Mouse (Mus musculus) heart, embryonic 11.5 days (tissue): ENCODE measurements around the gene Slc1a2. TPM values are rescaled to one million over a fixed set of nuclear protein-coding genes. Genes with fewer than 3 reads are reported as not detected.

Experiments used
- ATAC-seq: fragments of 200-750 bp; cut with Nextera tagmentation; replicated peaks from 2 replicates; pipeline ENCODE4 v1.8.0; 2017; ENCODE audit warnings: moderate library complexity; ENCODE audit not compliant: insufficient number of reproducible peaks, low FRiP score, low TSS enrichment
- H3K27ac ChIP-seq: fragments of 300-500 bp; sonication (generic); 2 replicates; pipeline ENCODE4 v1.5.1; 2014; ENCODE audit warnings: mild to moderate bottlenecking, low read depth, low read length
- H3K27me3 ChIP-seq: fragments of 300-500 bp; sonication (generic); 2 replicates; pipeline ENCODE4 v1.6.1; 2014; ENCODE audit warnings: mild to moderate bottlenecking, low read length, mixed read lengths; ENCODE audit not compliant: control insufficient read depth, insufficient read depth
- H3K36me3 ChIP-seq: fragments of 300-500 bp; sonication (generic); 2 replicates; pipeline ENCODE4 v1.6.1; 2014; ENCODE audit warnings: mild to moderate bottlenecking, low read length, moderate library complexity, mixed read lengths; ENCODE audit not compliant: control insufficient read depth, insufficient read depth
- H3K4me1 ChIP-seq: fragments of 300-500 bp; sonication (generic); 2 replicates; pipeline ENCODE4 v1.6.1; 2014; ENCODE audit warnings: low read length; ENCODE audit not compliant: control insufficient read depth, insufficient read depth
- H3K4me2 ChIP-seq: fragments of 300-500 bp; sonication (generic); 2 replicates; pipeline ENCODE4 v1.6.1; 2014; ENCODE audit warnings: mild to moderate bottlenecking, moderate library complexity
- H3K4me3 ChIP-seq: fragments of 300-500 bp; sonication (generic); 2 replicates; pipeline ENCODE4 v1.5.1; 2014; ENCODE audit warnings: low read depth, low read length
- H3K9ac ChIP-seq: fragments of 300-500 bp; sonication (generic); 2 replicates; pipeline ENCODE4 v1.6.1; 2014; ENCODE audit warnings: mild to moderate bottlenecking, low read depth, low read length, moderate library complexity
- H3K9me3 ChIP-seq: fragments of 300-500 bp; sonication (generic); replicated peaks from 2 replicates; pipeline ENCODE4 v1.6.1; 2016; ENCODE audit warnings: low read length; ENCODE audit not compliant: control insufficient read depth
- WGBS: fragments of 180-500 bp; shearing (Covaris S2); extraction: QIAGEN DNeasy Blood & Tissue Kit; methylation state at CpG from one replicate; pipeline ENCODE4 v1.1.7; 2014; ENCODE audit not compliant: insufficient replicate concordance; 5-methylcytosine and 5-hydroxymethylcytosine counted together
- polyA plus RNA-seq: library from polyadenylated mRNA; unstranded; fragments of >200 nt; fragmentation: Nextera tagmentation; extraction: Ambion mirVana; gene quantifications from 2 replicates; pipeline ENCODE4 v1.2.1, GENCODE M21; 2014

Gene Slc1a2
- polyA plus RNA-seq, 1 experiment from 2014 or later = 0.23 TPM

DNA sequence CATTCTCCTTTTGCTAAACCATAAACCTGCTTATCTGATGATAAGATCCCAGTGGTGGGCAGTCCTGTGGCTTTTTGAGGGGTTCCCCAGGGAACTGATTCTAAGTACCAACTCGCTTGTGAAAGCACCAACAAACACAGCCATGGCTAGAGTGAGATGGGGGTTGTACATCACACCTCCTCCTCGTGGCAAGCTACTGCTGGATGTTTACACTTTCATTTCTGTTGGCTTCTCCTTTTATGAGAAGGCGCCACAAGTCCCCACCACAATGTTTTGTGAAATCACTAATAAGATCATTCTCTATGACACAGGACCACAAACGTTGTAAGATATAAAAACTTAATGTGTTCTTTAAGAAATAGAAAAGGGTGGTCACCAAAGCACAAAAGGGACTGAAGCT, 154.3 kb downstream of the Slc1a2 start:
- no peaks in the 10 kb centered on the region for H3K27me3 ChIP-seq
- H3K27ac ChIP-seq = no peak overlapping the region
- no peaks in the 10 kb centered on the region for H3K4me1 ChIP-seq
- H3K9me3 ChIP-seq = no peaks in the 10 kb centered on the region
- H3K9ac ChIP-seq = no peak overlapping the region
- no peaks in the 10 kb centered on the region; the same call in 1 of the 2 replicates for H3K36me3 ChIP-seq
- no peak overlapping the region for H3K4me3 ChIP-seq
- WGBS = 64% methylated on average over 4 of the region's 4 CpGs
- no peak overlapping the region for H3K4me2 ChIP-seq
- ATAC-seq = no peak

DNA sequence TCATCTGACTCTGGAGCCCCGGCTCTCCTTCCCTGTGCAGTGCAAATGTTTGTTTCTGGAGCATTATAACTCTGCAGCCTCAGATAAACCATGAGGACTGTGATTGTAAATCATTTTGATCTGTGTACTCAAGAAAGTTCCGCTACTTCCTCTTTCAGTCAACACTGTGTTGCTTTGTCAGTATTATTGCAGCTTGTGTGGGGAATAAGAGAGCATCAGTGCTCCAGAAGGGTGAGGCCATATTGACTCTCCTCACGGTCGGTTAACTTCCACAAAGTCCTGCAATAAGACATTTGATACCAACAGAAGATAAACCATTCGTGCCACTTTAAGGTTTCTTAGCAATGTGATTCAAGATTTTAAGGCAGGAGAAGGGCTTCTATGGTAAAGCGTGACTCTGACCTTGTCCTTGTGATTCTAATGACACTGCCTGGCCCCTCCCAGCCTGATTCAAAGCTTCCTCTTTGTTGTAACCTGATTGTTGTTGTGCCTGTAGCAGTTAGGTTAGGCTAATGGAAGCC, 156.9 kb downstream of the Slc1a2 start:
- no peak for ATAC-seq
- Histone ChIP-seq H3K4me1 (no peaks in the 10 kb centered on the region), H3K36me3 (no peaks in the 10 kb centered on the region; the same call in 1 of the 2 replicates), H3K9ac (no peak overlapping the region), H3K9me3 (no peaks in the 10 kb centered on the region), H3K4me2 (no peak overlapping the region), H3K27me3 (no peaks in the 10 kb centered on the region), H3K27ac (no peak overlapping the region), H3K4me3 (no peak overlapping the region)
- 64% methylated on average over 6 of the region's 6 CpGs for WGBS

DNA sequence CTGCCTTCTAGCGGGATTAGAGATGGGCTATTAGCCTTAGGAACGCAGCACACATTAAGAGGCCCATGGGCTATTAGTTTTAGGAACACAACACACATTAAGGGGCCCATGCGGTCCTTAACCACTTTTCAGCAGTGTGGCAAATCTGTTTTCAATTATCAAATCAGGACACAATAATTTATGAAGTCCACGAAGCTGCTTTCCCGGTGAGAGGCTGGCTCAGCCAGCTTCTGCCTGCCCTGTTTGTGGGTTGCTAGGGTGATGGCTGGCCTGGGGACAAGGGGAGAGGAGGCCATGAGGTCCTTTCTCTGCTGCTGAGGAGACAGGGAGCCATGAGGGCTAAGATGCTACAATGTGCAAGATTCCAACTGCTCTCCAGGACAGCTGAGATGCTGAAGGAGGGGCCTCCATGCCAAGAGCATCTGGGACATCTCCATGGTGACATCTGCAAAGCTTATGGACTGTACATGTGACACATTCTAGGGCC, 161.8 kb downstream of the Slc1a2 start:
- WGBS = 76% methylated on average over 5 of the region's 5 CpGs
- H3K4me1 ChIP-seq = no peaks in the 10 kb centered on the region
- no peak overlapping the region for H3K9ac ChIP-seq
- no peak for ATAC-seq
- H3K4me3 ChIP-seq = no peak overlapping the region
- H3K9me3 ChIP-seq = no peaks in the 10 kb centered on the region
- no peaks in the 10 kb centered on the region for H3K36me3 ChIP-seq
- no peaks in the 10 kb centered on the region for H3K27me3 ChIP-seq
- H3K27ac ChIP-seq = no peak overlapping the region
- no peak overlapping the region for H3K4me2 ChIP-seq

DNA sequence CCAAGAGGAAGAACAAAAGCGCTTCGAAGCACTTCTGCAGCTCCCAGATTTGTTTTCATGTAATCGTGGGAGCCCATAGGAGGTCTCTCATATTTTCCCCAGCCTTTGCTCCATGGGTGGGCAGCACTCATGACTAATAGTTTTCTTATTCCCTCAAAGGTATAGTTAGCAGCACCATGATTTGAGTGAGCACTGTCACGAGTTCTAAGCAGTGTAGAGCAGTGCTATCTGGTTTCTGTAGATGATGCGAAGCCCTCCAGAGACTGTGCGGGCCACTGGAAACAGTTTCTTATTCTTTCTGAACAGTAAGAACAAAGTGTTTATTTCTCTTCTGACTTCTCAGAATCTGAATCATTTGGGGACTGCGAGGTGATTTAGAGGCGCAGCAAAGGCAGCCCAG, 162.3 kb downstream of the Slc1a2 start:
- Histone ChIP-seq H3K27me3 (no peaks in the 10 kb centered on the region), H3K4me1 (no peaks in the 10 kb centered on the region), H3K4me3 (no peak overlapping the region), H3K9me3 (no peaks in the 10 kb centered on the region), H3K27ac (no peak overlapping the region), H3K36me3 (no peaks in the 10 kb centered on the region), H3K9ac (no peak overlapping the region), H3K4me2 (no peak overlapping the region)
- 86% methylated on average over 8 of the region's 8 CpGs for WGBS
- no peak for ATAC-seq

DNA sequence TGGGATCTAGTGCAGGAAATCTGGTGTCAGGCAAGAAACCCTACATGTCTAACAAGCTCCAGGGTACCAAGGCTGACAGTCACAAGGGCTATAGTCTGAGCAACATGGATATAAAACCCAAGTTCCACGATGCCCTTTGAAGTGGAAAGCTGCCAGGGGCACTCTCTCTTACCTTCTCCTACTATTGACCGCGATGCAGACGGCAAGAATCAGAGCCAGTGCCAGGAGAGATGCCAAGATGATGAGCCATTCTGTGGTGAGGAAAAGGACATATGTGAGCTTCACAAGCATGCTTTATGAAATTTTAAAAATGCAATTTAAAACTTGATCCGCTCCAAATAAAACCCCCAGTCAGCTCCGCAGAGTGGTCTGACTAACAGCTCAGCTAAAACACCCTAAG, 163.6 kb downstream of the Slc1a2 start:
- Histone ChIP-seq H3K36me3 (no peaks in the 10 kb centered on the region), H3K4me1 (no peaks in the 10 kb centered on the region), H3K9me3 (no peaks in the 10 kb centered on the region), H3K9ac (no peak overlapping the region), H3K27me3 (no peaks in the 10 kb centered on the region), H3K4me2 (no peak overlapping the region), H3K4me3 (no peak overlapping the region), H3K27ac (no peak overlapping the region)
- 87% methylated on average over 6 of the region's 6 CpGs for WGBS
- no peak for ATAC-seq

DNA sequence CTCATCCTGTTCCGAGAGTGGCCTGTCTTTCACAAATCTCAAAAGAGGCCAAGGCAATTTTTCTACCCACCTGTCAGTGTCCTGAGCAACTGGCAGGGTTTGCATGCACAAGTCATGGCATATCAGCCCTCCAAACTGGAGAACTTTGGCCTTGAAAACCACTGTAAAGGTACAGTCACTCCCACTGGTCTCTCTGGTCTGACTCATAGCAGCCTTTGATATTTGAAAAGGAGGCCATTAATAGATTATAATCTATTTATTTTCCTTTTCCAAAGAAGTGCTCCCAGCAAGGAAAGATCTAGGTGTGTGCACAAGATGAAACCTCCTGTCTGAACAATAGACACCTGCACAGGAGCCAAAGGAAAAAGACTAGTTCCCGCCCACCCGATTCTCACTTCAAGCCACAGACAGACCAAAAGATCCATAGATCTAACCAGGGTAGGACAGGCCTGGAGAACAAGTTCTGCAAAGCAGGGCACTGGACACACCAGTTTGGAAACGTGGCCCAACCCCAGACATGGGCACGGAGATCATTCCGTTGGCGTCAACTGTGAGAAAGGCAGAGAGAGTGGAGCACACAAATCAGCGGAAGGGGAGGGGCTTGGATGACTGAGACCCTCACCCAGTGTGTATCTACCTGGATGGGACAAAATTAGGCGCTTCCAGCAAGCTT, 167.6 kb downstream of the Slc1a2 start:
- Histone ChIP-seq H3K27ac (no peak overlapping the region), H3K4me3 (no peak overlapping the region), H3K9ac (no peak overlapping the region), H3K27me3 (no peaks in the 10 kb centered on the region), H3K4me2 (no peak overlapping the region), H3K4me1 (no peaks in the 10 kb centered on the region), H3K9me3 (no peaks in the 10 kb centered on the region), H3K36me3 (no peaks in the 10 kb centered on the region)
- WGBS = 90% methylated on average over 9 of the region's 9 CpGs
- ATAC-seq = no peak

DNA sequence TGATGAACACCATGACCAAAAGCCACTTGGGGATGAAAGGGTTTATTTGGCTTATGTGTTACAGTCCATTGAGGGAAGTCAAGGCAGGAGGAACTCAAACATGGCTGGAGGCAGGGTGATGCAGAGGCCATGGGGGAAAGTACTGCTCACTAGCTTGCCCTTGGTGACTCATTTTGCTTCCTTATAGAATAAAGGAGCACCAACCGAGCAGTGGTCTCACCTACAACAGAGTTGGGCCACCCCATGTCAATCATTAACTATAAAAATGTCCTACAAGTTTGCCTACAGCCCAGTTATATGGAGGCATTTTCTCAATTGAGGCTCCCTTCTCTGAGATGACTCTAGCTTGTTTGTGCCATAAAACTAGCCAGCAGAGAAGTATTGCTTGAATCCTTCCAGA, 169.4 kb downstream of the Slc1a2 start:
- Histone ChIP-seq H3K36me3 (no peaks in the 10 kb centered on the region), H3K27ac (no peak overlapping the region), H3K4me3 (no peak overlapping the region), H3K27me3 (no peaks in the 10 kb centered on the region), H3K4me1 (no peaks in the 10 kb centered on the region), H3K4me2 (no peak overlapping the region), H3K9me3 (no peaks in the 10 kb centered on the region), H3K9ac (no peak overlapping the region)
- ATAC-seq = no peak
- WGBS = 75% methylated on average over 1 of the region's 1 CpGs

DNA sequence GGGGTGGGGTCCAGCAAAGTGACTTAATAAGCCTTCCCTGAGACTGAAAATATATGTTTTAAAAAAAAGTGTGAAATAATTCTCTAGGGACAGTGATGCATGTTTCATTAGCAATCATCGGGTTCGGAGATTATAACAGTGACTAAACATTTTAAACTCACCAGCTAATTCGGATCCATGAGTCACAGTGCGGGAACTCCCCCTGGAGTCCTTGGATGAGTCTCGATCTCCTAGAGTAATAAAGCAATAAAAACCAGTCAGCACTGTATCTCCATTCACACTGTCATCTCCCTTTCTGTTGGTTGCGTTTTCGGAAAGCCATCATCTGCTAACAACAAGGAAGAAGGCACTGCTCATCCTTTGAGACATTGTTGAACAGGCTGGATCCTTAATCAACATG, 169.9 kb downstream of the Slc1a2 start:
- Histone ChIP-seq H3K9ac (no peak overlapping the region), H3K4me1 (no peaks in the 10 kb centered on the region), H3K4me2 (no peak overlapping the region), H3K27ac (no peak overlapping the region), H3K4me3 (no peak overlapping the region), H3K27me3 (no peaks in the 10 kb centered on the region), H3K9me3 (no peaks in the 10 kb centered on the region), H3K36me3 (no peaks in the 10 kb centered on the region)
- 90% methylated on average over 7 of the region's 7 CpGs for WGBS
- ATAC-seq = no peak

DNA sequence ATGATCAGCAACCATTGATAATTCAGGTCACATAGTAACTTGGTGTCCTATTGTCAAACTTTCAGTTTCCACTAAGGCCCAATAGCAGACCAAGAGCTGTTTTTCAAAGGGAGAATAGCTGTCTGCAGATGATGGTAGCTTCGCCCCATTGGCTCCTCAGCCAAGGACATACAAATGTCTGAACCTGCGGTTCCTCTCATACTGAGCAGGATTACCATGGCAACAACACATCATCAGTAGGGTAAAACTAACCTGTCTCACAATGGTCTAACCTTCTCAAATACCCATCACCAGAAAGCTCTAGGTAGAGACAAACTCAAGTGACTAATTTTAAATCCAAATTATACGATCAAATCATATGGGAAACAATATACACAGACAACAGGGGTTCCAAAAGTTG, 170.7 kb downstream of the Slc1a2 start:
- H3K4me3 ChIP-seq = no peak overlapping the region
- H3K27me3 ChIP-seq = no peaks in the 10 kb centered on the region
- H3K36me3 ChIP-seq = no peaks in the 10 kb centered on the region
- H3K4me1 ChIP-seq = no peaks in the 10 kb centered on the region
- ATAC-seq = peak; percentile 81
- H3K4me2 ChIP-seq = no peak overlapping the region
- 86% methylated on average over 3 of the region's 3 CpGs for WGBS
- H3K9ac ChIP-seq = no peak overlapping the region
- H3K9me3 ChIP-seq = no peaks in the 10 kb centered on the region
- H3K27ac ChIP-seq = no peak overlapping the region
